Mouse (Mus musculus) cerebellum, adult 9-10 months (tissue): ENCODE measurements around the gene Wbp2nl.
A peak's percentile ranks its signal among the peaks of the same experiment; 100 is the strongest.

Experiments used
- DNase-seq: peaks from one replicate; pipeline ENCODE4 v3.0.0; 2022

The Wbp2nl gene

DNA sequence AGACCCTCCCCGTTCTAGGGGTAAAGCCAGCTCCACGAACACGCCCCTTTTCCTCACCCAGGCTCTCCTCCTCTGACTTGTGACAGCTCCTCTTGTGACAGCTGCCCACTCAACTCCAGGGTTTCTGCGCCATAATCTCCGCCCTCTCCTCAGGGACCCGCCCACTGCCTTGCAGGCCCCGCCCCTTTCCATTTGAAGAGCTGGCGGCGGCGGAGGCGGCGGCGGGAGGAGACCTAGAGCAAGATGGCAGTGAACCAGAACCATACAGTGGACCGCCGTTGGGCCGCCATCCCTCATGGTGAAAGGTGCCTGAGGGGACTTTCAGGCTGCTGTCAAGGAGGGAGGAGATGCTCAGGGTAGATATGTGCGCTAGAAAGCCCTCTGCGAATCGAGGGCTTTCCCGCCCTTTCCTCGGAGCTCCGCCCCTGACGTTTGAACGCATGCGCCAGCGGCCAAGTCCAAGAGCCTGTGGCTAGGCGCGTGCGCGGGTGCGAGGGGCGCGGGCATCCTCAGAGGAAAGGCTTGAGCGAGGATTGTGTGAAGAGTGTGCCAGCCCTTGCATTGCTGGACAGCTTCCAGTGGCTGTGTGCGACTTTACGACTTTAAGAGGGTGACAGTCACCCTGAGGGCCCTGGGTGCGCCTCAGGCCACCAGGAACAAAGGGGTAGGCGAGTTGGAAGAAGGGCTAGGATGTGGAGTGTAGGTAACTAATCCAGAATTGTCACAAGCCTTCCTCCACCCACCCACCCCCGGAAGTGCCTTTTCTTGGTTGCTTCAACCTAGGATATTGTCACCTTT is at the start of gene Wbp2nl:
Gene Wbp2nl (plus strand): TSS at position 191 of the 798 bp plus-strand sequence.
- DNase-seq = no peak

DNA sequence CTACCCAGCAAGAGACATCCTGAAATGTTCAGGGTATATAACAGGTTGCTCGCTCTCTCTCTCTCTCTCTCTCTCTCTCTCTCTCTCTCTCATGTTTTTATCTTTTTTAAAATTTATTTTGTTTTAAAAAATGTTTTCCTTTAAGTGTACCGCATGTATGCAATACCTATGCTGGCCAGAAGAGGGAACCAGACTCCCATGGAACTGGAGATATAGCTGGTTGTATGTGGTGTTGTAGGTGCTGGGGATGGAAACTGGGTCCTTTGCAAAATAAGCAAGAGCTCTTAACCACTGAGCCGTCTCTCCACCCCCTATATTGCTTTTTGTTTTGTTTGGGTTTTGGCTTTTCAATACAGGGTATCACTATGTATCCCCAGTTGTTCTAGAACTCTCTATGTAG is 47.2 kb upstream of the Wbp2nl start:
- no peak for DNase-seq

DNA sequence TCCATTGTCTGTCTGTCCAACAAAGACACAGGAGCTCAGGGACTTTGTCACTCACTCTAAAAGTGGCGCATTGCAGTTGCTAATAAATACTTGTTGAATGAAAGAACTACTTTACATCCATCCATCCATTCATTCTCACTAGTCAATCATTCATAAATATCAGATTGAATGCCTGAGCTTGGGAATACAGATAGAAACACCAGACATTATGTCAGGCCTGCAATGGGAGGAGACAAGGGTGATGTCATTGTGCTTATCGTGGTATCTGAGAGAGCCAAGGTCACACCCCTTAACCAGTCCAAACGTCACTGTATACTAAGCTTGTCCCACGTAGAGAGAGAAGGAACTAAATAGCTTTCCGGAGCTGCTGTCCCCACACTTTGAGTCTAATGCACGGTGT is 46.7 kb upstream of the Wbp2nl start, which contains the start of gene 1500009C09Rik:
Gene 1500009C09Rik (plus strand): TSS at position 301 of the 400 bp plus-strand sequence.
- no peak for DNase-seq

DNA sequence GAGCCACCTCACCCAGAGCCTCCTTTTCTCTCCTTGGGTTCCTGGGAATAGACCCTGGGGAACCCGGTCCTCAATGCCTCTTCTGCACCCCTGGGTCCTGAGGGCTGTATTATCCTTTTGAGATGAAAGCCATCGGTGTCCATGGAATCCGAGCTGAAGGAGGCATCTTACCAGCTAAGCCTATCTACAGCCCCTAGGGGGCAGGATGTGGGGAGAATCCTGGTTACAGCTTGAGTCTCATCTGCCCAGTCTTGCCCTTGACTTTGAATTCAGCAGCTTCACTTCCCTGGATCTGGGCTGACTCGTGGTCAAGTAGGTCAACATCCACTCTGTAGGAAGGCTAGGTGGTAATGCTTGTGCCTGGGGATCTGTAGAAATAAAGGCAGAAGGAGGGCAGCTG is 43.5 kb upstream of the Wbp2nl start:
- peak; percentile 53 for DNase-seq

DNA sequence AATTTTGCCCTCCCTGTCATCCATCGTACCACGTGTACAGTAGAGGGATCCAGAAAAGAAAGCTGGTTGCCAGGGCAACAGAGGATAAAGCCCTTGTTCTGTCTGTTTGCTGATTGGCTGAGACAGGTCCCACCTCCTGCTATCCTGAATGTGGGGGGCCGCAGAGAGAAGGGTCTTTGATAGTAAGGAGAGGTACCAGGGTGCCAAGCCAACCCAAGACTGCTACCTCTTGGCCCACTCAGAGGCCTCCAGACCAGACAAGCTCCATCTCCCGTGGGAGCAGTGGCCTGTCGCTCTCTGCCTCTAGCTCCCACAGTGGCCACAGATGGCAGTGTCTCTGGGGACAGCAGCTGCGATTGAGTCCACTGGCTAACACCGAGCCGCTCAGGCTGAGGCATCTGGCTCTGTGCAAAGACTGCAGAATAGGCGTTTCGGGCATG is 42.8 kb upstream of the Wbp2nl start:
- peak; percentile 88 for DNase-seq

DNA sequence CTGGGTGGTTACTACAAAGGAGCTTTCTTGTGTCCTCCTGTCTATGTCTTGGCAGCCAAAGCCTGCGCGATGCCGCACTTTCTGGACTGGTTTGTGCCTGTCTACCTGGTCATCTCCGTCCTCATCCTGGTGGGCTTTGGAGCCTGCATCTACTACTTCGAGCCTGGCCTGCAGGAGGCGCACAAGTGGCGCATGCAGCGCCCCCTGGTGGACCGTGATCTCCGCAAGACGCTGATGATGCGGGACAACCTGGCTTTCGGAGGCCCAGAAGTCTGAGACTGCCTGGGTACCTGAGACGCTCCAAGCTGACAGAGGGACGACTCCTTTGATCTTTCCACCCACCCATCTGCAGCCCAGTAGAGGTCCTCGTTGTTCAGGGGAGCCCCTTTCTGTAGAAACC is 39.2 kb upstream of the Wbp2nl start:
- peak; percentile 66 for DNase-seq

DNA sequence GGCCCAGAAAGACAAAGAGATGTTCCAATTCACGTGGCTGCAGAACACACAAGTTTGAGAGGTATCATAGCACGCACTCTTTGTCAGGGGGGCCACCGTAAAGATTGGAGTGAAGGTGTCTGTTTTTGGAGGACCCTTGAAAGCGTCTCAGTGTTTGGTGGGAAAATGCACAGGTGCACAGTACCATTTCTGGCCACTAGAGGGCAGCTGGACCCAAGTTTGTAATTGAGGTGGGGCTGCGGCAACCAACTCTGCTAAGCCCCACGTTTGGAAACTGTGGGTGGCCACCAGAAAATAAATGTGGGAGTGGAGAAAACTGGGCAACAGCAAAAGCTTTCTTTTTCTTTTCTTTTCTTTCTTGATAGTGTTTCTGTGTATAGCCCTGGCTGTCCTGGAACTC is 32.4 kb upstream of the Wbp2nl start:
- peak; percentile 83 for DNase-seq

DNA sequence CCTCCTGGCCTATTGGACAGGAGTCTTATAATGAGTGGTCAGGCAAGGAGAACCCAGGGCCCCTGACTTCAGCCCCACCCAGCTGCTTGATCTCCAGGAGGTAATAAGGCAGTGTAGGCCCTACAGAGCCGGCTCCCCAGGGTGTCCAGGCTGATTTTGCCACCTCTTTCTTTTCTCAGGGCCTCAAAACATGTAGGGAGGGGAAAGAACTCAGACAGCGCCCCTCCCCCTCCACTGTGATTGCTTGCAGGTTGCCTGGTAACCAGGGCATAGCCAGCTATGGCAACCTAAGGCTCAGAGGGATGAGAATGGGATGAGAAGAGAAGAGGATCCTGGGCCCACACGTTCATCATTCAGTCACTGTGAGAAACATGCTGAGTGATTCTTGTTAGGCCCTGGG is 30.6 kb upstream of the Wbp2nl start:
- DNase-seq = peak; percentile 51

DNA sequence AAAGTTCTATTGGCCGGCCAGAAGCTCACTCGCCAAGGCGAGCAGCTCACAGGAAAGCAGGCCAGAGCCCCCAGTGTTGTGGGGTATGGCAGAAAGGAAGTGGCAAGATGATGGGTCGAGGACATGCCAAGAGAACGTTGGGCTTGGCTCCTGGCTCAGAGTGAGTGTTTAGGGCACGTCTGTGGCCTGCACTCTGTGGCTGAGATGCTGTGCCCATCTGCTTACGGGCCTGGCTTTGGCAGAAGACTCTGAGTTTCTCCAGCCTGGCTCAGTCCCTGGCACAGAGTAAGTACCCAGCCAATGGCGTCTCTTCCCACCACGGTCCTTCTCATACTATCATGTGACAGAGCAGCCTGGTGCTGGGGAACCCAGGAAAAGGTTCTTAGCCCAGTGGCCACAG is 30.0 kb upstream of the Wbp2nl start:
- peak; percentile 85 for DNase-seq

DNA sequence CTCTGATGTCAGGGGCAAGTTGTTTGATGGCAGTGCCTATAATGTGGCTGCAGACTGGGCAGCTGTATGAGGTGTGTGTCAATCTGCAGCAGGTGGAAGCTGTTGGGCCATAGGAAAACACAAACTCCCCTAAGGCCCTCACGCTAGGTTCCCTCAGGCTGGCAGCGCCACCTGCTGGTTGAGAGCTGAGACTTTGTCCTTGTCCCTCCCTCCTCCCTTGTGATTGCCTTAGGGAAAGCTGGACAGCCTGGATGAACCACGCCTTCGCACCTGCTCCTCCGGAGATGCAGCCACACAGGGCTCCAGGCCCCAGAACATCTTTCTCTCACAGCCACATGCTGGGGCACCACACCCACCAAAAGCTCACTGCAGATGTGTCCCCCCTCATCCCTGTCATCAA is 27.6 kb upstream of the Wbp2nl start:
- peak; percentile 89 for DNase-seq

DNA sequence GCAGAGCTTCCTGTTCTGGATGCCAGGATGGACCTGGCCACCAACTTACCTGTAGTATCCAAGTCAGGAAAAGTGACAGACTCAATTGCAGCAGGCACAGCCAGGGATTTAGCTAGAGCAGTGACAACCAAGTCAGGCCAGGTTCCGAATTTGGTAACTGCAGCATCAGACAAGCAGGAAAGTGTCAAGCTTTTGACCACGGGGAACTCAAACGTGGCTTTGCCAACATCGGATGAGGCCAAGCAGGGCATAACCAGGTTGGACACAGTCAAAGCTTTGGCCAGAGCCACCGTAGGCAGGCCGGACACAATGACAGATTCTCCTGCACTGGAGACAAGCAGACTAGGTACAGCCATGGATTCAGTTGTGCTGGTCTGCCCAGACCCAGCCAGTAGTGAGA is 26.5 kb upstream of the Wbp2nl start:
- DNase-seq = peak; percentile 71

DNA sequence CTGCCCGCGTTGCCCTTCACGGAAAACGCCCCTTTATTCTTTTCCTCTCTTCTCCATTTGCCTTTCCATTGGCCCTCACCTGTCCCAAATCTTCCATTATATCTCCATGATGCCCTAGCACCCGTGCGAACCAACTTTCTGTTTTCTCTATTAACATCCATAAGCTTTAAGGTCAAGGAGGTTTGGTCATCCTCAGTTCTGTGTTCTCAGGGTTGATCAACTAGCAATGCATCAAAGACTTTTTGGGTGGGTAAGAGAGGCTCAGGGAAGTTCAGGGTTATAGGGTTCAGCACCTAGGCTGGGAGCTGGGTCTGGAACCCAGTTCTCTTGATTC is 24.2 kb upstream of the Wbp2nl start, which contains the start of gene Sept3:
Gene Sept3 (plus strand): TSS at position 301 of the 334 bp plus-strand sequence.
- DNase-seq = no peak

DNA sequence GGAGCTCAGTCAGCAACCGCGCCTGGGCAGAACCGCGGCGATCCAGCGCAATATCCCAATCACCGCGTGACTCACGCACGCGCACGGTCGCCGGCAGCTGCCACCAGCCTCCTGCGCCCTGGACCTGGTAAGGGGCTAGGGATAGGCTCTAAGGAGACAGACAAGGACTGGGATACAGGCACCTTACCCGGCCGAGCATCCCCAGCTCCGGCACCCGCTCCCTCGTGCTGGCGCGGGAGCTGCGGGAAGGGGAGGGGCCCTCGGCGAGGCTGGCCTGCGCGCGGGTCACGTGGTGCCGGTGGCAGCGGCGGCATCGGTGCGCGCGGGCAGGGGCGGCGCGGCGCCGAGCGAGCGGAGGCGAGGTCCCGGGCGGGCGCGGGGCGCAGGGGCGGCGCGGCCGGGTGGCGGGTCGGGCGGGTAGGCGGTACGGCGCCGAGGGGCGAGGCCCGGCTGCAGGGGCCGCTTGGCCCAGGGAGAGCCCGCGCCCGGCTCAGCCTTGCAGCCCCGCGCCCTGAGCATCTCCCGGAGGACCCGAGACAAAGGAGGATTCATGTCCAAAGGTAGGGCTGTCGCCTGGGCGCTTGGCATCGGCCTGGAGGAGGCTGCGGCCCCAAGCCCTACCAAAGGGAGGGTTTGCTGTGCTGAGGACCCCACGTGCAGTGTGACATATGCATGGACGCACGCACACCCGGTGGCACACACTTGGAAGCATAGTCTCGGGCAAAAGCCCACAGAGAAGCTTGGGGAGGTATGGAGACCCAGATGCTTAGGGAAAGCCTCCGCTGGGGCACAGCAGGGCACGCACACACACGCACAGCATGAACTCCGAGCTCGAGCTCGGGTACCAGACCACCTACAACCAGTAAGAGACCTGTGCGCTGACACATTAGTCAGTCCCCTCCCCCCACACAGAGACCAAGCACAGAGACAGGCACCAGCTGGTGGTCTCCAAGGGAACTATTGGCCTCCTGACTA is 23.5 kb upstream of the Wbp2nl start:
- peak; percentile 84 for DNase-seq

DNA sequence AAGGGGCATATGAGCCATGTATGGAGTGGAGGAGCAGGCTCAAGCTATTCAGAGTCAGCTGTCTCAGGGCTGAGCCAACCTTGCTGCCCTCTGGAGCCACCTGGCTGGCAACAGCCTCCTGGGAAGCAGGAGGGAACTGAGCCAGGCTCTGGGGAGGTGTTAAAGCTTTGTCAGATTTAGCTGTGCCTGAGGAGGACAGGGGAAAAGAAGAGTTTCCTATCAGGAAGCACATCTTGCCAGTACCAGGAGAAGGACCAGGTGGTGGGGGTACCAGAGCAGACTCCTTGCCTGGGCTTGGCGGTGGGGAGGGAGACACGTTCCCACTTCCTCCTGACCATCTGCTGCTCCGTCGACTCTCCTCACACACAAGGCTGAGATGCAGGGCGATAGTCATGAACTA is 21.2 kb upstream of the Wbp2nl start:
- DNase-seq = peak; percentile 94

DNA sequence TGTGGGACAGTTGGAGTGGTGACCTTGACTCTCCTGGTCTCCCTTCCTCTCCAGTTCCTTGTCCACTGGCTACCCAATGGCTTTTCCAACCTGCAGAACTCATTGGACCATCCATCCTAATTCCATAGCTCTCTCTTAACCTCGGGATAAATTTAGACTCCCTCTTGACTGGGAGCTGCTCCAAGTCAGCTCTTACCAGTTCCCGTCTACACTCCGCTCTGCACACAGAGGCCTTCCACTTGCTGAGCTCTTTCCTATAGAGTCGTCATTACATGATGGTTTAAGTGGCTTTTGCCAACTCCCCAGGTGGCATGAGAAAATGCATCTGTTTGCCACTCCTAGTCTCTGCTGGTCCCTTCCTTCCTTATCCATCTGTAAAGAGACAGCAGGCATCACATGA is 18.1 kb upstream of the Wbp2nl start:
- peak; percentile 46 for DNase-seq

DNA sequence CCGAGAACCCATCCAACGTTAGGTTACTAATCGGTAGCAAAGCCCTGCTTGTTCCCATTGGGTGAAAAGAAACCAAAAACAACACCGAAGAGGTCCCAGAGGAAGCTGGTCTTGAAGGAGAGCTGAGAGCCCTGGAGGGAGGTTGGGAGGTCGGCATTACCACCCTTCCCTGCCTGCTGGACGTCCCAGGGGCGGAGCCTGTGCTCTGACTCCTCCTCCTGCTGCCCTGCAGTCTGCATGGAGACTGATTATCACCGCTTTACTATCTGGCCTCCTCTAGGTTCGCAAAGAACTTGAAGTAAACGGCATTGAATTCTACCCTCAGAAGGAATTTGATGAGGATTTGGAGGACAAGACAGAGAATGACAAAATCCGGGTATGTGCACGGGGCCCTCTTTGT is 12.6 kb upstream of the Wbp2nl start:
- DNase-seq = no peak

DNA sequence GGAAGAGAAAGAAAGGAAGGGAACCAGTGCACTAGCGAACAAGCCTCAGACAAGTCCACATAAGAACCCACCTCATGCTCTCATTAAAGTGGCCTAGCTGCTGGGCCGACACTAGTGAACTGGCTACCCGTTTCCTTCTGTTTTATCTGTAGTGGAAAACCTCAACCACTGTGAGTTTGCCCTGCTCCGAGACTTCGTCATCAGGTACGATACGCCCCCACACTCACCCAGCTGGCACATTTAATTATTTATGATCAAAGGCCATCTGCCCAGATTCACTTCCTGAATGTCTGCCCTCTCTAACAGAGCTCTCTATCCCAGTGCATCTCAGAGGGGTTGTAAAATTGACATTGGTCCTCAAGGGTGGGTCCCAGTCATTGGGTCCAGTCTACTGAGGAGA is 8.5 kb upstream of the Wbp2nl start:
- DNase-seq = no peak

DNA sequence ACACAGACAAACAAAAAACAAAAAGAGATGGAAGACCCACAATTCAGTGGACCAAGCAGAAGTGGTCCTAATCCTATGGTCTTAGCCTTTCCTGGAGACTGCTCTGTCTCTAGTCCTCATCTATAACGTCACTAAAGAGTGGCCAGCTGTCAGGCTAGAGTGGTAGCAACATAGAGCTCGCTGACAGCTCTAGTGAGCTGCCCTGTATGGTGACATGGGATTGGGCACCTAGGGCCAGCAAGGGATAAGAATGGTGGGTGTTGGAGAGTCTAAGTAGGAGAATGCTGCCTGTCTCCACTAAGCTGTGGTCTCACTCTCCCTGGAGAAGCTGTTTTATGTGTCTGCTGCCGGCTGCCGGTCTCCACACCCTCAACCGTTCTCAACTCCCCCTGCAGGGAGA is 5.9 kb upstream of the Wbp2nl start:
- no peak for DNase-seq

DNA sequence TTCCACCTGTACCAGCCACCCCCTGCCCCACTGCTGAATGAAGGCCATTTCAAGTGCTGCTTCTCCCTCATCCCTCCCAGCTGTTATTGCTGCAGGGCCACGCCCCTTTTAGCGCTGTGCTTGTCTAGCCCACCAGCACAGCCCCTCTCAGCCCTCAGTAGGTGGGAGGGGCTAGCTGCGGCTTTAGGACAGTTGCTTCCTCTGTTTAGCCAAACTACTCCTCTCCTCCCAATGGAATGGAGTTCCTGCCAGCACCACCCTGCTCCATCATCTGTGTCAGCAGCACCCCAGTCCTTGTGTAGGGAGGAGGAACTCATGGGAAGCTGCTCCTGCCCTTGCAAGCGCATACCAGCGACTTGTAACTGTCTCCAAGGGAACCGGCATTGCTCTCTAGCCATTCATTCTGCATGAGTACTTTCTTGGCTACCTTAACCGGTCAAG is 5.5 kb upstream of the Wbp2nl start:
- no peak for DNase-seq

DNA sequence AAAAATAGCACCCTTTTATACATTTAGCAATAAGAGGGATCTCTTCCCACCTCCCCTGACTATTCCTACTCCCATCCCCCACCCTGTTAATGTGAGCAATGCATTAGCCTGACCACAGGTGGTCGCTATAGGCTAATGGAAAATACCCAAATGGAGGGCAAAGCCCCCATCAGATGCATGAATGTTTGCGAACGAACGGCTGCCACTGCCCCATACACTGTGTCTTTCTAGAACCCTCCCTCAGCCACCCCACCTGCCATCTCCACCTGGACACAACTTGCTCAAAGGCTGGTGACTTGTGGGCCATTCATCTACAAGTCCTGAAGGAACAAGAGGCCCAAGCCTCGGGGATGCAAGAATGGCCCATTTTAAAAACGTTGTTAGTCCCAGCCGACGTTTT is 4.7 kb upstream of the Wbp2nl start:
- DNase-seq = peak; percentile 46

DNA sequence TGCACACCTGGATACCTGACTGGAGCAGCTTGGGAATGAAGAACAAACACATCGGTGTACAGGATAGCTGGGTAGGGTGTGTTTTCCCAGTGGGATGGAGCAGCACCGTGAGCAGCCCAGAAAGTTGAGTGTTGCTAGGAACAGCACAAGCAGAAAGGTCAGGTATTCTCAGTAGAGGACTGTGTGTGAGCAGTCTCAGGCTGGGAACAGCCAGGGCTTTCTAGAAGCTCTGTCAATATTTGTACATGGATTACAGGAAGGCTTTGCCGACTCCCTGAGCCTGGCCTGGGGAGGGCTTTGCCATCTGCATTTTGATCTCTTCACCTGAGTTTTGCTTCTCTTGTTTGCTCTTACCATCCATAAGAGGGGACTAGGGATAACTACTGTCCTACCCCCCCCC is 8.4 kb downstream of the Wbp2nl start:
- no peak for DNase-seq

DNA sequence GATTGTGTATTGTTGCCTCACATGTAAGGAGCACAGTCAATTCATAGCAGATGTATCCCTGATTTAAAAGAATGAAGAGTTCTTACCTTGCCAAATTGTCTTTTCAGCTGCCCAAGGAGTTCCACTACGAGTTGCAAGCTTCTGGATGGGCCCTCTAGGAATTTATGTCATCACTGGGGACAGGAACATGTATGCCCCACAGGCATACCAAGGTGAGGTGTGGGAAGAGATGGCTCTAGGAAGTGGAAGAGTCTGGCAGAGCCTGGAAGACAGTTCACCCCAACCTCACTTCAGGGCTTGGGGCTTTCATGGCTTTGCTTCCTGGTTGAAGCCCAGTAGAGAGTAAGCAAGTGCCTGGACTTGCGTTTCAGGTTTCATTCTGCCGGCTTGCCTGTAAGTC is 9.7 kb downstream of the Wbp2nl start:
- DNase-seq = no peak

DNA sequence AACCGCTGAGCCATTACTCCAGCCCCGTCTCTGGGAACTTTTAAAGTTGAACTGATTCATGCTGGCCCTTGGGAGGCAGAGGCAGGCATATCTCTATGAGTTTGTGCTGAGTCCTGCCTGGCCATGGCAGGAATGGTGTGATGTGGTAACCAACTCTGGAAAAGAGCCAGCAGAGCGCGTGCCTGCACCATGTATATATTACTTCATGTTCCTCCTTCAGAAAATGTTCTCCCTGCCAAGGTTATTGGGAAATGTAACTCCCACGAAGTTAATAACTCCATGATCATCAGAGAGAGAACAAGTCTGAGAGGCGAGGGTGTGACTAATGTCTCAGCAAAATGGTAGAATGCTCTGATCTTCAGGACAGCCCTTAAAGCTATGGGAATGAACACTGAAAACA is 19.1 kb downstream of the Wbp2nl start:
- no peak for DNase-seq

DNA sequence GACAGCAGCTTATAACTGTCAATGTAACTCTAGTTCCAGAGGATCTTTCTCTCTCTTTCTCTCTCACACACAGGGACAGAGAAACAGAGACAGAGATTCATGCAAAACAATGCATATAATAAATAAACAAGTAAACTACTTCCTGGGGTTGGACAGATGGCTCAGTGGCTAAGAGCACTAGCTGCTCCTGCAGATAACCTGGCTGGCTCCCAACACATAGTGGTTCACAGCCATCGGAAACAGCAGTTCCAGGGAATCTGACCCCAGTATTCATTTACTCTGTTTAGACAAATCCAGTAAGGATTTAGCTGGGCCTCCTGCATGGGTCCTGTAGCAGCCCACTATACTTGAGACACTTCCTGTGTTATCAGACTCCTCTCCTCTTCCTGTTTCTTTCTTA is 20.9 kb downstream of the Wbp2nl start:
- DNase-seq = no peak
